Mouse (Mus musculus) 3134 (cell line): ENCODE measurements around the gene Pex14.

Source experiments
- DNase-seq: peaks from one replicate; pipeline ENCODE4 v3.0.0-alpha.2; 2011; ENCODE audit warnings: low spot score; ENCODE audit not compliant: insufficient read length; ENCODE audit errors: extremely low read depth

The Pex14 gene

DNA sequence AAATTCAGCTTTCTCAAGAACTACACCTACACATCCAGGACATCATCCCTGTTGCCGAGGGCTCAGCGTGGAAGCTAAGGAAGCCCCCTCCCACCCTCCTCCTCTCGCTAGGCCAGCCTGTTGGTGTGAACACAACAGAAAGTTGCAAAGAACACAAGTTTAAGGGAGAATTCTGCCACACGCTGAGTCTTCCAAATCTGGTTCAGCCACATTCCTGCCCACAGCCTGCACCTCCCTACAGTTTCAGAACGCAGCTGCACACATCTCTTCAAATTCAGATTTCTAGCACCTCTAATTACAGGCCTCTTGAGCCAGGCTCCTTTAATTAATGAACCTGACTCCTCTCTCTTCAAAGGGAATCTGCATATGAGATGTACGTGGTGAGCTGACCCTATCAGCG lies 41.4 kb downstream of the Pex14 start:
- no peak for DNase-seq

GRCm38 (mm10) chr4:149057470-149057869 lies 42.2 kb downstream of the Pex14 start:
- DNase-seq: no peak

- no peak for DNase-seq
Measured at GRCm38 (mm10) chr4:149056957-149057356, 42.7 kb downstream of the Pex14 start.

GRCm38 (mm10) chr4:149055847-149056246 lies 43.8 kb downstream of the Pex14 start:
- no peak for DNase-seq

GRCm38 (mm10) chr4:149049351-149050159 lies 50.1 kb downstream of the Pex14 start:
- DNase-seq: peak; percentile 77

DNA sequence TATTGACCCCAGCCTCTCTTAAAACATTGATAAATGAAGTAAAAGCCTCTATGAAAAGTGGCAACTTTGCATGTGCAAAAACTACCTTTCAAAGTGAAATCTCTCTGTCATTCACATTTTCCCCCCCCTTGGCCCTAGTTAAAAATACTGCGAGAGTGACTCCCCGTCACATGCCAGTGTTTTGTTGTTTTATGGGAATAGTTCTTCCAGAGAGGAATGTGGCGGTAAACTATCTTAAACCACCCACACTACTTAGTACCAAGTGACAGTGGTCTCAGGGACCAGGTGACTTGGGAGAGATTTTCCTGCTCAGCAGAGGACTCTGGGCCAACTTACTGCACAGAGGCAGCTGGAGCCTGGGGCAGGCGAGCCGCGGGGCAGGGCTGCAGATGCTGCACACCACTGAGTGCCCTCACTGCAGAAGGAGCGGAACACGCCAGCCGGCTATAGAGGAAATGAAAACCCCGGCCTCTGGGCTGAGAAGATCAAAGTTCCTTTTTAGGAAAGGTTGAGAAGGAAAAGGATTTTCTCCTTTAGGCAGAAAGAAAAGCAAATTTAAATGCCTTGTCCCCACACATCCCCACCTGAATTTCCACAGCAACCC lies 50.9 kb downstream of the Pex14 start:
- DNase-seq: peak; percentile 77

GRCm38 (mm10) chr4:149047360-149047759 lies 52.3 kb downstream of the Pex14 start:
- peak; percentile 75 for DNase-seq

DNA sequence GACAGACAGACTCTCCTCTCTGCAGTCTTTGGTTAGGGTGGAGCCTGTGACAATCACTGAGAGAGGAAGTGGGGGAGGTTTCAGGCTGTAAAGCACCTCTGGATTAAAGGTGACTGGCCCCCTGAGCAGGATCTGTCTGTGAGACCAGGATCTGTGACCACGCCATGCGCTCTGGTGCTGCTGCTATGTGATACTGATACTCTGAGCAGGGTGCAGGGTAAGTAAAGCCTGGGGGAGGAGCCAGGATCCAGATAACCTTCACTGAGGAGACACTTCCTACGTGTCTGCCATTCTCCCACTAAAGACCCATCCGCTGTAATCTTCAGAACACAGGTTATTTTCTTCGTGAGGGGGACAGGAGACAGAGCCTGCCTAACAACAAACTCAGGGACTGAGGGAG lies 53.8 kb downstream of the Pex14 start:
- DNase-seq: no peak

- DNase-seq: no peak
Measured at GRCm38 (mm10) chr4:149040289-149040688, 59.4 kb downstream of the Pex14 start.

GRCm38 (mm10) chr4:149037706-149038105 lies 62.0 kb downstream of the Pex14 start:
- DNase-seq: no peak

- no peak for DNase-seq
Measured at GRCm38 (mm10) chr4:149036592-149036991, 63.1 kb downstream of the Pex14 start.

- no peak for DNase-seq
Measured at GRCm38 (mm10) chr4:149031507-149031906, 68.2 kb downstream of the Pex14 start.

DNA sequence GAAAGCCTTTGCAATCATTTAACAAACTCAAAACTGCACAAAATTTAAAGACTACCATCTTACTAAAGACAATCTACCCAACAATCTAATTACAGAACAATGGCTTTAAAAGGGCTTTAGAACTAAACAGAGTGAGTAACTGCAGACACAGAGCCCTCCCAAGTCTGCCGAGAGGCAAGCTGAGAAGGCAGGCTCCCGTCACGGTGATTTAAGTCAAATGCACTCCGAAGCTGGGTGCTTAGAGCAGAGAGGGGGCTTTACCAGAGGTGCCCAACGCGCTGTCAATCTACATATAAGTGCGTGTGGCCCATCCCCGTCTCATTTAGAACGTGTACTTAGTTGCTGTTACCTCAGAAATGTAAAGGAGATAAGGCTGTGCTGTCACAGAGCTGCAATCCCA lies 72.1 kb downstream of the Pex14 start:
- DNase-seq: no peak

DNA sequence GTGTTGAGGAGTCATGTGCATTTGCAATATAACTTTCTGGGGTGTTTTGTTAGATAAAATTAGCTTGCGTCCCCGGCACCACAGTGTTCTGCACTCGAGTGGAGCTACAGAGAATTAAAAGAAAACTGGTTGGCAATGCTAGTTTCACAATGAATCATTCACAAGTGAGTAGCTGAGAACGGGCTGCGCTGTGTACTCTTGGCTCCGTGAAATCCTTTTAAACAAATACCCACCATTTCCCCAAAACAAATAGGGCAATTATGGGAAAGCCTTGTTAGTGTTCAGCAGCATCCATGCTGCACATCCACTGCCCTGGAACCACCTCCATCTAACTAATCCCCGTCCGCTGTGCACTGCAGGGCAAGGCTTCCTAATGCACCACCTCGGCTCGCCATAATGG lies 74.4 kb downstream of the Pex14 start:
- no peak for DNase-seq

DNA sequence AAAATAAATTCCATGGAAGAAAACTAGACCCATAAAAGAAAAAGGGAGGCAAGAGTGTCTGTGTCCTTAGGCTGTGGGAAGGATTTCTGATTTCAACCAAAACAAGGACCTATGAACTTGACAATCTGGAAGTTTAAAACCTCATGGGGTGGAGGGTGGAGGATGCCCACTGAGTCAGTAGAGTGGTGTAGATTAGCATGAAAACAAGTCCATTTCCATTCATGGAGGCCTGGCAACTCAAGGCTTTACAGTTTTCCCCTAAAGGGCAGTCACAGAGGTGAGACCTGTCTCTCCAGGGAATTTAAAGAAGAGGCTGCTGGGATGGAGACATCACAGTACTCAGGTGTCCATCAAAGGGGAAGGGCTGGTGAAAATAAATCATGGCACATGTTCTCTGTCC lies 78.7 kb downstream of the Pex14 start:
- no peak for DNase-seq

DNA sequence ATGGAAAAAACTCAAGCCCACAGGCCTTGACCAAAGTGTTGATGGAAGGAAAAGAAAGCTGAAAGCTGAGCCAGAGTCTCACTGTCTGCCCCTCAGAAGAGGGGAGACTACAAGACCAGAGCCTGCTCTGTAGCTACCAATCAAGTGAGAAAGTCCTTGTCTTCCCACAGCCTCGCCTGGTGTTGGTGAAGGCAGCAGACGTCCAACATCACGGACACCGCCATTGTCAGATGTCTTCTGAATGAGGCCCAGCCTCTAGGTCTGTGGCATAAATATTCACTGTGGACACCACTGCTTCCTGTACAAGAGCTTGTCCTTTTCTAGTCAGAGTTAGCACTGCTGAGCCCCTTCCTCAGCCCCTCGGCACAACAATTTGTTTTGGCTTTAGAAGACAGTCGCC lies 80.2 kb downstream of the Pex14 start:
- DNase-seq: no peak

DNA sequence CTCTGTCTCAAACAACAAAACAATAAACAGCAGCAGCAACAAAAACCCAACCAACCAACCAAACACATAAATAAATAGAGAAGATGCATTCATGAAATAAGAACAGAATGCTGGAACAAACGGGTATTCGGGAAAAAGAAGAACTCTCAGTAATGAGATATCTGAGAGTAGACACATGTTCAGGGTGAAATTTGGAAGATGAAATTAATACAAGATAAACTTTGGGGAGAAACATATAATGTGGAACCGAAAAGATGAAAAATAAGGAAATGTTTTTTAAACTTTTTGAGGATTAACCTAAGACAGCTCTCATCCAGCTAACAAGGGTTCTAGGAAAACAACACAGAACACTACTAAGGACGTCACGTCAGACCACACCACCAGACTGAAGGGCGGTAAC lies 92.9 kb downstream of the Pex14 start:
- DNase-seq: no peak

DNA sequence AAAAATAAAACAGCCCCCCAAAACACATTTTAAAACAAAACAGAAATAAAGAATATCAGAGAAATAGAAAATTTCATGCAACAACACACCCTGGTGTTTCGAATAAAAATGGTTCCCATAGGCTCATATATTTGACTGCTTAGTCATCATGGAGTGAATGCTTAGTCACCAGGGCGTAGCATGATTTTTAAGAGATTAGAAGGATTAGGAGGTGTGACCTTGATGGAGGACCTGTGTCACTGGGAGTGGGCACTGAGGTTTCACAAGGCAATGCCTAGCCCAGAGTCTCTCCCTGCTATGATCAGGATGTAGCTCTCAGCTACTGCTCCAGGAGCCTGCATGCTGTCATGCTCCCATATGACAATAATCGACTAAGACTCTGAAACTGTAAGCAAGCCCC lies 93.6 kb downstream of the Pex14 start:
- DNase-seq: no peak

- DNase-seq: no peak
Measured at GRCm38 (mm10) chr4:149002441-149003093, 97.1 kb downstream of the Pex14 start.

DNA sequence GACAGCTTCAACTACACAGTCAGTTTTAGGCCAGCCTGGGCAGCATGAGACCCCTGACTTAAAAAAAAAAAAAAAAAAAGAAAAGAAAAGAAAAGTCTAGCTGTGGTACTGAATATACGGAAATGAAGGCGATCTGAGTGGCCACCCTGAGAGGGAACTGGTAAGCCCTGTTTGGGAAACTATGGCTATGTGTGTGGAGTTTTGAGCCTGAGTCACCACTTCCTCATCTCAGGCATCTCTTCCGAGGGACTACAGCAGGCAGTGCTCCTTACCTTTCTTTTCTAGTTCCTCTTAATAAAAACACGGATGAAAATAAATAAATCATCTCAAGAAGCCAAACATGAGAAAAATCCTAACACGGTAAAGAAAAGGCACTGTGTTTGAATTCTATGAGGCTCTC lies 98.2 kb downstream of the Pex14 start:
- no peak for DNase-seq

GRCm38 (mm10) chr4:149000746-149001145 lies 98.9 kb downstream of the Pex14 start:
- DNase-seq: no peak

DNA sequence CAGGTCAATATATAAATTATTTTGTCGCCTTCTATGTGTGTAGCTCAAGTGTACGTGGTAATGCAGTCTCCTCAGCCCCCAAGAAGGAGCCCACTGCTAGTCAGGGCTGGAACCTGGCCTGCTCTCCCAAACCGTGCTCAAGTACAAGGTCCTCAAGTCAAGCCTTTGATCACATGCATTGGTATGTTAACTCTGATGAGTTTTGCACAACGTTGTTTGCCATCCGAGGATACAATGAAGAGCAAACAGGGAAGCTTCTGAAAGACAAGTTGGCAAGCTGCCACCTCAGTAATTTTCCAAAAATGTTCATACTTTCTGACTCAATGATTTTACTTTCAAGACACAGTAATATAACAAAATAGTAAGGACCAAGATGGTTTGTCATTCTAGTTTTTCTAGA lies 105.7 kb downstream of the Pex14 start:
- DNase-seq: no peak
